Mouse (Mus musculus) stomach, postnatal 0 days (tissue): ENCODE measurements around the gene Dapl1.

Experiments
- CTCF ChIP-seq: IDR thresholded peaks from 2 replicates; pipeline ENCODE4 v1.5.1; 2016; ENCODE audit warnings: antibody characterized with exemption, low read depth, mild to moderate bottlenecking, moderate library complexity
- EP300 ChIP-seq: optimal IDR thresholded peaks from 2 replicates; pipeline ENCODE3; 2016; ENCODE audit warnings: antibody characterized with exemption

- TF ChIP-seq CTCF: no peak
- TF ChIP-seq EP300: no peak
These were observed 9.1 kb downstream of the Dapl1 start for GRCm38 (mm10) chr2:59493445-59494085.
